Mouse (Mus musculus) lung, postnatal 0 days (tissue): ENCODE data around the gene Arsg. TPM values are rescaled to one million over a fixed set of nuclear protein-coding genes. Genes with fewer than 3 reads are reported as not detected.

Experiments used
- ATAC-seq: fragments of 200-750 bp; cut with Nextera tagmentation; 2 replicates; pipeline ENCODE4 v1.8.0; 2017; ENCODE audit warnings: moderate library complexity
- DNase-seq: peaks from one replicate; pipeline ENCODE4 v3.0.0-alpha.2; 2016; ENCODE audit warnings: low spot score
- H3K27ac ChIP-seq: fragments of 300-500 bp; sonication (generic); 2 replicates; pipeline ENCODE4 v1.5.1; 2014; ENCODE audit warnings: antibody characterized with exemption, mild to moderate bottlenecking, low read length, mixed read lengths
- H3K27me3 ChIP-seq: fragments of 300-500 bp; sonication (generic); replicated peaks from 2 replicates; pipeline ENCODE4 v1.6.1; 2014; ENCODE audit warnings: low read length, mixed read lengths; ENCODE audit not compliant: insufficient read depth
- H3K36me3 ChIP-seq: fragments of 300-500 bp; sonication (generic); 2 replicates; pipeline ENCODE4 v1.6.1; 2014; ENCODE audit warnings: low read length, mixed read lengths; ENCODE audit not compliant: insufficient read depth
- H3K4me1 ChIP-seq: fragments of 300-500 bp; sonication (generic); 2 replicates; pipeline ENCODE4 v1.6.1; 2014; ENCODE audit warnings: antibody characterized with exemption, low read depth, low read length, mixed read lengths; ENCODE audit not compliant: insufficient read depth
- H3K4me2 ChIP-seq: fragments of 300-500 bp; sonication (generic); replicated peaks from 2 replicates; pipeline ENCODE4 v1.6.1; 2014; ENCODE audit warnings: low read depth, mild to moderate bottlenecking, low read length, moderate library complexity, mixed read lengths
- H3K4me3 ChIP-seq: fragments of 300-500 bp; sonication (generic); 2 replicates; pipeline ENCODE4 v1.5.1; 2014; ENCODE audit warnings: low read depth, low read length
- H3K9ac ChIP-seq: fragments of 300-500 bp; sonication (generic); replicated peaks from 2 replicates; pipeline ENCODE4 v1.6.1; 2014; ENCODE audit warnings: low read depth, mild to moderate bottlenecking
- H3K9me3 ChIP-seq: fragments of 300-500 bp; sonication (generic); 2 replicates; pipeline ENCODE4 v1.6.1; 2016; ENCODE audit warnings: low read length, mixed read lengths
- CTCF ChIP-seq: IDR thresholded peaks from 2 replicates; pipeline ENCODE4 v1.5.1; 2016; ENCODE audit warnings: antibody characterized with exemption, mild to moderate bottlenecking
- EP300 ChIP-seq: IDR thresholded peaks from 2 replicates; pipeline ENCODE4 v1.6.1; 2016; ENCODE audit warnings: antibody characterized with exemption, mild to moderate bottlenecking, control low read depth
- WGBS: fragments of 180-500 bp; shearing (Covaris S2); extraction: QIAGEN DNeasy Blood & Tissue Kit; methylation state at CpG from one replicate; pipeline ENCODE4 v1.1.7; 2014; 5-methylcytosine and 5-hydroxymethylcytosine counted together
- polyA plus RNA-seq: library from polyadenylated mRNA; unstranded; fragments of >200 nt; fragmentation: Nextera tagmentation; extraction: Ambion mirVana; gene quantifications from 2 replicates; pipeline ENCODE4 v1.2.1, GENCODE M21; 2015

Gene Arsg
- polyA plus RNA-seq, 1 experiment from 2014 or later: 7.1 TPM

- no peak for ATAC-seq
- TF ChIP-seq CTCF (no peak), EP300 (no peak)
These were observed 76.6 kb downstream of the Arsg start for GRCm38 (mm10) chr11:109549599-109550290.

GRCm38 (mm10) chr11:109553921-109554320 is 80.7 kb downstream of the Arsg start:
- DNase-seq: no peak
- 67% methylated on average over 4 of the region's 4 CpGs for WGBS
- Histone ChIP-seq H3K4me2 (no peak overlapping the region), H3K36me3 (no peaks in the 10 kb centered on the region), H3K27ac (no peak overlapping the region), H3K27me3 (no peaks in the 10 kb centered on the region), H3K4me1 (no peaks in the 10 kb centered on the region), H3K9me3 (no peaks in the 10 kb centered on the region), H3K9ac (no peak overlapping the region), H3K4me3 (no peak overlapping the region)
- ATAC-seq: no peak
- TF ChIP-seq EP300: no peak

More at GRCm38 (mm10) chr11:109549599-109550290, 76.6 kb downstream of the Arsg start:
- no peak overlapping the region for H3K27ac ChIP-seq
- H3K4me1 ChIP-seq: peaks cover 12% of the 10 kb centered on the region; the same call in 1 of the 2 replicates
- H3K4me2 ChIP-seq: no peak overlapping the region
- no peak overlapping the region for H3K4me3 ChIP-seq
- H3K9ac ChIP-seq: no peak overlapping the region
- no peaks in the 10 kb centered on the region for H3K27me3 ChIP-seq
- H3K9me3 ChIP-seq: no peaks in the 10 kb centered on the region
- 63% methylated on average over 5 of the region's 5 CpGs for WGBS
- no peak for DNase-seq
- H3K36me3 ChIP-seq: no peaks in the 10 kb centered on the region

DNA sequence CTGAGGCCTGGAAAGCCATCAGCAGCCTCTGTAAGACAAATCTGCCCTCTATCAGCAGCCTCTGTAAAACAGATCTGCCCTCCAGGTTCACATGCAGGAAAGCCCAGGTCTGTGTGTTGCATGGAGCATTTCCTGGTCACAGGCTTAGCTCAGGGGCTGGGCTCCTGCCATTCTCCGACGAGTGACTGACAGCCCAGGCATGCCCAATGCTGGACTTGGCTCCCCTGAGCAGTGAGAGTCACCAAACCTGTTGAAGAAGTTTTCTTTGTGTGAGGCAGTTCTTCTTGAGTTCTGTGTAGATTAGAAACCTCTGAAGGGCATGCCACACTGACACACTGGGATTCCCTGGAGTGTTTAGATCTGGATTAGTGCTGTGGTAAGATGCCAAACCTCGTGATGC is 81.3 kb downstream of the Arsg start:
- H3K4me3 ChIP-seq: no peak overlapping the region
- H3K9ac ChIP-seq: no peak overlapping the region
- TF ChIP-seq EP300: no peak
- no peak for TF ChIP-seq CTCF
- DNase-seq (peak; percentile 69), ATAC-seq (peak; percentile 82)
- H3K4me2 ChIP-seq: no peak overlapping the region
- H3K4me1 ChIP-seq: no peaks in the 10 kb centered on the region
- H3K36me3 ChIP-seq: no peaks in the 10 kb centered on the region
- H3K27ac ChIP-seq: no peak overlapping the region
- no peaks in the 10 kb centered on the region for H3K27me3 ChIP-seq
- no peaks in the 10 kb centered on the region for H3K9me3 ChIP-seq
- 43% methylated on average over 3 of the region's 3 CpGs for WGBS

DNA sequence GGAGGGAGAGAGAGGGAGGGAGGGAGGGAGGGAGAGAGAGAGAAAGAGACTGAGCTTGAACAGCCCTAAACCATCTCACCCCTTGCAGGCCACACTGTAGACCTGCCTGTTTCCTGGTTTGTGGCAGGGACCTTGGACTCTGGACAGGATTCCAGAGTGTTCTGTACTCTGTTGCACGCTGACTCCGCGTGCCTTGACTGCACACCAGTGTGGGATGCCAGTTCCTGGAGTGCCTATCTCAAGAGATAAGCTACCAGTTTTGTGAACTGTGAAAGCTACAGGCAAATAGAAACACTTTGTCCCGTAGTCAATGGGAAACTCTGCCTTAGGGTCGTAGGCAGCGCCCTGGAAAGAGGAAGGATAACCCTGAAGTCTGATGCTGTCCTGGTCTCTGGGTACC is 83.0 kb downstream of the Arsg start:
- no peak overlapping the region for H3K4me3 ChIP-seq
- 72% methylated on average over 6 of the region's 6 CpGs for WGBS
- H3K9ac ChIP-seq: no peak overlapping the region

GRCm38 (mm10) chr11:109557419-109557818 is 84.2 kb downstream of the Arsg start:
- H3K4me3 ChIP-seq: no peak overlapping the region
- no peaks in the 10 kb centered on the region for H3K4me1 ChIP-seq
- no peaks in the 10 kb centered on the region for H3K36me3 ChIP-seq
- no peak for DNase-seq
- WGBS: 56% methylated on average over 11 of the region's 11 CpGs
- H3K27me3 ChIP-seq: no peaks in the 10 kb centered on the region
- H3K9me3 ChIP-seq: no peaks in the 10 kb centered on the region
- TF ChIP-seq EP300 (no peak), CTCF (no peak)
- no peak overlapping the region for H3K9ac ChIP-seq
- H3K27ac ChIP-seq: no peak overlapping the region
- no peak overlapping the region for H3K4me2 ChIP-seq
- ATAC-seq: no peak

More for the DNA sequence above, 83.0 kb downstream of the Arsg start:
- no peak for TF ChIP-seq CTCF
- TF ChIP-seq EP300: no peak
- H3K36me3 ChIP-seq: no peaks in the 10 kb centered on the region
- H3K27ac ChIP-seq: no peak overlapping the region
- DNase-seq (no peak), ATAC-seq (no peak)
- H3K4me2 ChIP-seq: no peak overlapping the region
- H3K9me3 ChIP-seq: no peaks in the 10 kb centered on the region
- H3K4me1 ChIP-seq: no peaks in the 10 kb centered on the region
- H3K27me3 ChIP-seq: no peaks in the 10 kb centered on the region

DNA sequence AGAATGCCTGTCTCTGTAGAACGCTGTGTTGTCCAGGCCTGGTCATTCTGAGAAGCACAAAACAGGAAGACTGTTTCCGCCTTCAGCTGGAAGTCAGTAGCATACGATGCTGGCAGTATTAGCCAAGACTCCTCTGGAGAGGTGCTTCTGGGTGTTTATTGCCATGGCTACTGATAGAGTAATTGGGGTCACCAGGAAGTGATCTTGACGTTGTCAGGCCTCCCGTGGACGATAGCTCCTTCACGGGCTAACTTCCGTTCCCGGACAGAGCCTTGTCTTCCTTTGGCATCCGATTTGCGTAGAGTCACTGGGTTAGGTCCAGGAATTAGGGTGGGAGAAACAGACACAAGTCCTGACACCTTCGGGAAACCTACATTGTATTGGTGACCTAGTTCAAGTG is 86.1 kb downstream of the Arsg start:
- WGBS: 62% methylated on average over 12 of the region's 12 CpGs

More for the DNA sequence above, 86.1 kb downstream of the Arsg start:
- Histone ChIP-seq H3K9me3 (no peaks in the 10 kb centered on the region), H3K4me3 (no peak overlapping the region), H3K27ac (no peak overlapping the region), H3K36me3 (no peaks in the 10 kb centered on the region), H3K4me2 (no peak overlapping the region), H3K27me3 (no peaks in the 10 kb centered on the region), H3K9ac (no peak overlapping the region), H3K4me1 (no peaks in the 10 kb centered on the region)
- ATAC-seq: peak; percentile 8; the same call in 1 of the 2 replicates
- peak; percentile 17 for DNase-seq
- 0 out of 2 replicates have a peak, but pooled peaks have one; percentile 43 for TF ChIP-seq EP300
- TF ChIP-seq CTCF: no peak
